Mouse (Mus musculus): ENCODE measurements at regions not wholly inside any gene's neighbourhood (a gene's known extent, or its start where the extent isn't known, plus 50 kb on each side); places are given as distances from the start of the nearest gene placed in this dataset.

GRCm38 (mm10) chr16:76219233-76219632 is 154.4 kb downstream of the Nrip1 start:
- no peak for TF ChIP-seq POLR2A (IDR thresholded peaks at IDR 0.05; ENCODE audit: control insufficient read depth, extremely low read depth, insufficient read depth, low read length, poor library complexity)
- TF ChIP-seq CTCF (IDR thresholded peaks at IDR 0.05; ENCODE audit: borderline replicate concordance, control insufficient read depth, extremely low read depth, insufficient read depth, low read length, poor library complexity), result no peak

All from thymus, adult 2 months (tissue).